Mouse (Mus musculus) C2C12 (cell line): ENCODE results near the gene Igf1. TPM values are rescaled to one million over a fixed set of nuclear protein-coding genes. Genes with fewer than 3 reads are reported as not detected.

ENCODE experiments used
- H3K27me3 ChIP-seq: one replicate; pipeline ENCODE4 v1.6.1; 2011; ENCODE audit not compliant: control insufficient read depth, insufficient read depth, insufficient read length
- H3K36me3 ChIP-seq: one replicate; pipeline ENCODE4 v1.6.1; 2011; ENCODE audit not compliant: control insufficient read depth, insufficient read depth
- H3K4me3 ChIP-seq: one replicate; pipeline ENCODE4 v1.5.1; 2011; ENCODE audit warnings: mild to moderate bottlenecking, control low read depth; ENCODE audit not compliant: poor library complexity, insufficient read depth, severe bottlenecking
- H3K79me2 ChIP-seq: one replicate; pipeline ENCODE4 v1.6.1; 2011; ENCODE audit not compliant: control insufficient read depth, insufficient read depth
- H3K79me3 ChIP-seq: one replicate; pipeline ENCODE4 v1.6.1; 2011; ENCODE audit warnings: low read depth, control low read depth
- H3ac ChIP-seq: one replicate; pipeline ENCODE3; 2011; ENCODE audit warnings: low read depth; ENCODE audit not compliant: control insufficient read depth, insufficient read length
- CEBPB ChIP-seq: IDR thresholded peaks from one replicate; pipeline ENCODE4 v1.6.1; 2011; ENCODE audit warnings: low read depth, mild to moderate bottlenecking, control low read depth, moderate library complexity
- CTCF ChIP-seq: IDR thresholded peaks from one replicate; pipeline ENCODE4 v1.5.1; 2011; ENCODE audit not compliant: control insufficient read depth, insufficient read depth, insufficient read length
- FOSL1 ChIP-seq: IDR thresholded peaks from one replicate; pipeline ENCODE4 v1.8.0; 2011; ENCODE audit warnings: mild to moderate bottlenecking, low read length; ENCODE audit not compliant: poor library complexity, insufficient read depth, severe bottlenecking
- MAX ChIP-seq: IDR thresholded peaks from one replicate; pipeline ENCODE4 v1.6.1; 2011; ENCODE audit warnings: mild to moderate bottlenecking, control low read depth
- MYOD1 ChIP-seq: IDR thresholded peaks from one replicate; pipeline ENCODE4 v1.6.1; 2011; ENCODE audit warnings: low read depth; ENCODE audit not compliant: control insufficient read depth, insufficient read length
- MYOG ChIP-seq: IDR thresholded peaks from one replicate; pipeline ENCODE4 v1.6.1; 2011; ENCODE audit not compliant: control insufficient read depth, insufficient read length; ENCODE audit errors: extremely low read depth
- USF1 ChIP-seq: IDR thresholded peaks from one replicate; pipeline ENCODE4 v1.6.1; 2011; ENCODE audit warnings: low read depth, mild to moderate bottlenecking, control low read depth, moderate library complexity
- polyA plus RNA-seq: library from polyadenylated mRNA; unstranded; fragments of >200 nt; fragmentation: generic; extraction: Trizol; gene quantifications from one replicate; pipeline ENCODE4 v1.2.1, GENCODE M21; 2012; ENCODE audit warnings: missing spikeins

The Igf1 gene
- polyA plus RNA-seq, 1 experiment: 0.05 TPM

DNA sequence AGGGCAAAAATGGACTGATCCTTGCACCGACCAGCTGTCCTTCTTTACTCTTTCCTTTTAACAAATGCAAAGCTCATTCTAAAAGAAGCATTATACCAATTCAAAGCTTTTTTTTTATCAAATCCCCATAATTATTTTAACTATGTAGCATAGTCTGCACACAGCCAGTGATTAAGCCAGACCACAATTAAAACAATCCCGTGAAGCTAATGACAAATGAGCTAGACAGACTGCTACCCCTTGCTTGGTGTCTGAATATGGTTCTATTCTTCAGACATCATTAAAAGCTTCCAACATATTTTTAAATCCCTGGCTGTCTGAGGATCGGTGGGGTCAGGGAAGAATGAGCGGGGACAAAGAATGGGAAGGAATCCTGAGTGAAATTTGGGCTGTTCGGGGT lies 127.3 kb downstream of the Igf1 start:
- H3K4me3 ChIP-seq: no peak overlapping the region
- no peaks in the 10 kb centered on the region for H3K79me3 ChIP-seq
- H3K36me3 ChIP-seq: no peaks in the 10 kb centered on the region
- H3ac ChIP-seq: no peak overlapping the region
- no peaks in the 10 kb centered on the region for H3K79me2 ChIP-seq
- no peaks in the 10 kb centered on the region for H3K27me3 ChIP-seq
- TF ChIP-seq MYOD1 (no peak), MAX (no peak), USF1 (no peak), CEBPB (no peak), FOSL1 (no peak), CTCF (no peak), MYOG (no peak)

- H3K4me3 ChIP-seq: no peak overlapping the region
- H3ac ChIP-seq: no peak overlapping the region
- no peaks in the 10 kb centered on the region for H3K27me3 ChIP-seq
- no peak for TF ChIP-seq CEBPB
- no peak for TF ChIP-seq MYOG
- no peak for TF ChIP-seq CTCF
- H3K79me2 ChIP-seq: no peaks in the 10 kb centered on the region
- H3K79me3 ChIP-seq: no peaks in the 10 kb centered on the region
- no peaks in the 10 kb centered on the region for H3K36me3 ChIP-seq
Observed at GRCm38 (mm10) chr10:87986201-87986600, 128.1 kb downstream of the Igf1 start.

Other genes starting within 250 kb of the Igf1 start
- gene Pmch, start 232.8 kb downstream of the Igf1 start, polyA plus RNA-seq: 0.27 TPM